Comparison of ENCODE assay signal across 16 mouse cellular contexts in genomic region chr7:122844831-122845230, GRCm38 (mm10).
DNase-seq lines count a peak whose midpoint lies in the region.
"Had no signal": no experiment of that assay in that cellular context is flagged by ENCODE, and none has a peak within 500 bp of the region (broad histone marks: within the 10 kb centered on the region; RNA-seq: fewer than 3 reads in every experiment).

No protein-coding gene starts in this region.

- DNase-seq in layer of hippocampus, adult 9-11 months: peak; percentile 5
- DNase-seq in layer of hippocampus, postnatal 14 days (ENCODE audit: low spot score in 2 of 2): no peak
- peak; percentile 15 for DNase-seq in right cerebral cortex, adult 18-20 months
- DNase-seq in right cerebral cortex, postnatal 10 days (ENCODE audit: low spot score in 2 of 2): no peak
- peak; percentile 71 for DNase-seq in brain, adult 2 months (ENCODE audit: low read depth, low spot score)
- DNase-seq: adrenal gland, adult 8-10 months; adrenal gland, postnatal 14 days; adrenal gland, postnatal 36 days; B cell, adult 2 months; cerebellum, adult 11 months; cerebellum, adult 18-20 months; cerebellum, adult 8-10 months; cerebellum, adult 9-11 months; cerebellum, postnatal 14 days; cerebellum, postnatal 36 days; embryo, embryonic 11 days had no signal

Comparison
In these comparisons a context has a peak if more than half of its experiments do, and no peak if none do; other contexts are left out.
1. DNase-seq: peak in layer of hippocampus, adult 9-11 months (single experiment), right cerebral cortex, adult 18-20 months (single experiment) and brain, adult 2 months (single experiment); none in layer of hippocampus, postnatal 14 days (0 of 2) and right cerebral cortex, postnatal 10 days (0 of 2).